Mouse (Mus musculus) CH12F3 (cell line): ENCODE measurements around the gene Tas2r143.

ENCODE experiments used
- in situ Hi-C: fragments of 300-500 bp; cut with MboI; formaldehyde crosslinking; loops from 2 replicates; pipeline ENCODE4 v1.14.3; 2020; ENCODE audit warnings: low sequenced_read_pairs

The Tas2r143 gene

GRCm38 (mm10) chr6:42399938-42400337 is at the start of gene Tas2r143:
Gene Tas2r143, plus strand, starts transcription at chr6:42400238.
- in situ Hi-C loops, result no loop called here

DNA sequence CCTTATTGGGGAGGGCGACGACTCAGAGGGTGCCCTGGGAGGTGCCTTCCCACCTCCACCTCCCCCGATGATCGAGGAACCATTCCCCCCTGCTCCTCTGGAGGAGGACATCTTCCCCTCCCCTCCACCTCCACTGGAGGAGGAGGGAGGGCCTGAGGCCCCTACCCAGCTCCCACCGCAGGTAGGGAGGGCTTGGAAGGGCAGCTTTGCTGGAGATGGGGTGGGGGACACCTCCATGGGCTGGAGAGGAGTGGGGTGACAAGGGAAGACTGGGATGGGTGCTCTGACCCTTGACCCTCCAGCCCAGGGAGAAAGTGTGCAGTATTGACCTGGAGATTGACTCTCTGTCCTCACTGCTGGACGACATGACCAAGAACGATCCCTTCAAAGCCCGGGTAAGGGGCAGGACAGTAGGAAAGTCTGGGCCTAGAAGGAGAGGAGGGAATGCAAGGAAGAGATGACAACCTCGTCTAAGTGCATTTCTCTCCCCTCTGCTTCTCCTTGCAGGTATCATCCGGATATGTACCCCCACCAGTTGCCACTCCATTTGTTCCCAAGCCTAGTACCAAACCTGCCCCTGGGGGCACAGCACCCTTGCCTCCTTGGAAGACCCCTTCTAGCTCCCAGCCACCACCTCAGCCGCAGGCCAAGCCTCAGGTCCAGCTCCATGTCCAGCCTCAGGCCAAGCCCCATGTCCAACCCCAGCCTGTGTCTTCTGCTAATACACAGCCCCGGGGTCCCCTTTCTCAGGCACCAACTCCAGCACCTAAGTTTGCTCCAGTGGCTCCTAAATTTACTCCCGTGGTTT is 48.9 kb upstream of the Tas2r143 start:
- in situ Hi-C loops, result no loop called here

DNA sequence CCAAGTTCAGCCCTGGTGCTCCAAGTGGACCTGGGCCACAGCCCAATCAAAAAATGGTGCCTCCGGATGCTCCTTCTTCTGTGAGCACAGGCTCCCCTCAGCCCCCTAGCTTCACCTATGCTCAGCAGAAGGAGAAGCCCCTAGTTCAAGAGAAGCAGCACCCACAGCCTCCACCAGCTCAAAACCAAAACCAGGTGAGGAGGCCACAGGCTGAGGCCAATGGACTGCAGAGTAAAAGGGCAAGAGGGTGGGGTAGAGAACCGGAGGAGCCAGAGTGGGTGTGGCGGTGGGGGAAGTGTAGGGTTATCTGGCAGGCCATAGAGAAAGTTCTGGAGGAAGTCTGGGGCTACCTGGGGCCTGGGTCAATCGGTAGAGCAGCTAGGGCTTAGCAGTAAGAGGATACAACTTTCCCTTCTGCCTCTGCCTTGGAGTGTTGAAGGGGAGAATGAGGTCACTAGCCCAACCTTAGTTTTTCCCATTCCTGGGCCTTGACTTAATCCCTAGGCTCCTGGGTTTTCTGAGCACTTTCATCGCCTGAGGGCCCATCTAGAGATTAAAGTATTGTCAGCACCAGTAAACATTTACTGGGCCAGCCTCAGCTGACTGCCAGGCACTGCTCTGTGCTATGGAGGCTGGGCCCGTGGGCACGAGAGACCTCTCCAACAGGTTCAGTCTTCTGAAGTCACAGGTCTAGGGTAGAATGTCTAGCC is 48.1 kb upstream of the Tas2r143 start:
- in situ Hi-C loops, result no loop called here

GRCm38 (mm10) chr6:42352486-42352846 is 47.6 kb upstream of the Tas2r143 start:
- in situ Hi-C loops, result no loop called here

DNA sequence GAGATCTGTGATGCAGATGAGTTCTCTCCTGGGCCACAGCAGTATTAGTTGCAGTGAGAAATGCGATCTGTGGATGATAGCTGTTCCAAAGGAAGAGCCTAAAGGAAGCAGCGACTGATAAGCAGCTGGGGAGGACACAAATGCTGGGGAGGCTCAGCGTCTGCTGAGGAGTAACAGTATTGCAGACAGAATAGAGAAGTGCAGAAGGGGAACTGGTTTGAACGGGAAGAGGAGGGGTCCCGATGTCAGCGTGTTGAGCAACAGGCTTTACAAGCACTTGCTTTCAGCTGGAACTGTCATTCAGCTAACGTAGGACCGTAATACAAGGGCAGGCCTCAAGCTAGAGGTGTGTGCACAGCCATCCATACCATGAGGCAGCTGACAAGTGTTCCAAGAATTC is 46.9 kb upstream of the Tas2r143 start:
- in situ Hi-C loops, result no loop called here

GRCm38 (mm10) chr6:42354076-42355019 is 45.7 kb upstream of the Tas2r143 start:
- in situ Hi-C loops, result no loop called here

- in situ Hi-C loops, result no loop called here
Measured at GRCm38 (mm10) chr6:42355366-42355765, 44.7 kb upstream of the Tas2r143 start.

GRCm38 (mm10) chr6:42355794-42356600 is 44.0 kb upstream of the Tas2r143 start:
- in situ Hi-C loops, result no loop called here

DNA sequence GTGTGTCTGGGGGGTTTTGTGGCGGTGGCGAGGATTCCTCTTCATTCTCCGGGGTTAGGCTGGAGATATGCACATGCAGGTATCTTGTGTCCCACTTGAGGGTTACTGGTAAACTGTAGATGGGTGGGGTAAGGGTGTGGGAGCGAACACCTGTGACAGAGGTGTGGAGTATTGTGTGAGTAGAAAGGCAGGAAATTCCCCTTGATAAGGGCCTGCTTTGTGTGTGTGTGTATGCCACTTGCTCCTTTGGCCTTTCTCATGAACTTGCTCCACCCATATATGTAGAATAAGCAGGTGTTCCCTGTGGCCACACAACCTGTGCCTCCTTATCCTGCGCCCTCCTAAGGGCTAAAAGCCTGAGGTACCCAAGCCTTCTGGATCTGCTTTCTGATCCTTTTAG is 43.1 kb upstream of the Tas2r143 start:
- in situ Hi-C loops, result no loop called here

DNA sequence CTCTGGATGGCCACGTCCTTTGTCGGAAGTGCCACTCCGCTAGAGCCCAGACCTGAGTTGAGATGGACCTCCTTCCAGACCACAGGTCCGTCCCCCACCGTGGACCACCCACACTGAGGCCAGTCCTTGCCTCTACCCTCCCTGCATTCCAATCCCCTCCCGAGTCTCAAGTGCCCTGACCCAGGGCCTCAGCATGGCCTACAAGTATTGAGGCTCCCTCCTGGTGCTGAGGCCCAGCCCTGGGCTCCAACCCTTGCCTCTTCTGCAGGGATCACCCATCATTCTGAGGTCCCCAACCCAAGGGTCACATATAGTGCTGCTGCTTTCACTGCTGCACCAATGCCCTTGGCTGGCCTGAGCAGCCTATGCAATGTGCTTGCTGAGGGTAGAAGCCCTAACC is 42.1 kb upstream of the Tas2r143 start:
- in situ Hi-C loops, result no loop called here

DNA sequence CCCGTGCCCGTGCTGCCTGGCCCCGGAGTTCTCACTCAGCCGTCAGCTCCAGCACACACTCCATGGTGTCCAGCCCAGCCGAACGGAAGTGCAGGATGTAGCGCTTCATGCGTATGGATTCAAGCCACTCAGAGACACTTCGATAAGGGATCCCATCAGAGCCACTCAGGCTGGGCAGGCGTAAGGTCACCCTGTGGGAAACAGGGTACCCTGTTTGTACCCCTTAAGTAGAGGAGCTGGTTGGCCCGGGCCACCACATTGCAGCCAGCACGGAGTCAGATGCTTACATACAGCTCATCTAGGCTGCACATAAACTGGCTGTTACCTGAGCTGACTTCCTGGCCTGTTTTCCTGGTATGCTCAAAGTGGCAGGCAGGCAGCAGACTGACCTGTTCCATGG is 41.1 kb upstream of the Tas2r143 start:
- in situ Hi-C loops, result no loop called here

GRCm38 (mm10) chr6:42359364-42360147 is 40.5 kb upstream of the Tas2r143 start:
- in situ Hi-C loops, result no loop called here

- in situ Hi-C loops, result no loop called here
Measured at GRCm38 (mm10) chr6:42360231-42360840, 39.7 kb upstream of the Tas2r143 start.

GRCm38 (mm10) chr6:42361041-42361895 is 38.8 kb upstream of the Tas2r143 start:
- in situ Hi-C loops, result no loop called here

DNA sequence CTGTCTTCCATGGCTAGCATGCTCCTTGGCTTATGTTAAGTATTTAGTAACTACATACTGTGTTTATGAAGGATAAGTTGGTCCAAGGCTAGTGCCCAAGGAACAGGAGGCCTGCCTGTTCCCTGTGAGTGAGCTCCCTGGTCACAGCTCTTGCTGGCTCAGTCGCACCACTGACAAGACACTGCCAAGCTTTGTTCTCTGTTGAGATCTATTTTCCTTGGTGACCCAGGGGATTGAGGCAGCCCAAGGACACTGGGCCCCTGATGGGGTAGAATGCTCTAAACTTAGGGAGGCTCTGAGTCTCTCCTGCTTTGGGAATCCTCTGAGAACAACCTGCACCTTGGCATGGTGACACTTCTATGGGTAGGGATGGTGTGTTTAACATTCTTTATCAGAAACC is 38.0 kb upstream of the Tas2r143 start:
- in situ Hi-C loops, result no loop called here

GRCm38 (mm10) chr6:42362497-42362896 is 37.5 kb upstream of the Tas2r143 start:
- in situ Hi-C loops, result no loop called here

GRCm38 (mm10) chr6:42362974-42363373 is 37.1 kb upstream of the Tas2r143 start:
- in situ Hi-C loops, result no loop called here

DNA sequence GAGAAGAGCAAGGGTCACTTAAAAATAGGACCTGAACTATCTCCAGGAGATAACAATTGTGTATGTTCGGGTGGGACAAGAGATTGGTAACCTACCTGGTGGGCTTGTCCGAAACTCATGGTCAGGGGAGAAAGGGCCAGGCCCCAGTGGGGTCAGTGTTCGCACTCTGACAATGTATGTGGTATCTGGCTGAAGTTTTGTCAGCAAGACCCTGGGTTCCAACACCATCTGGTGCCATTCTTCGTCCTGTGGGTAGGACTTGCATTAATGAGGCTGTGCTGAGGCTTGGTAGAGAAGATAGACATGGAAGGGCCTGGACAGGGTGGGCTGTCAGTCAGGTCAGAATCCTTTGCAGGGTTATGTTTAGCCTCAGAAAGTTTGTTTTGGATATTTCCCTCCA is 36.0 kb upstream of the Tas2r143 start:
- in situ Hi-C loops, result no loop called here
